Mouse (Mus musculus) testis, adult 2 months (tissue): ENCODE measurements around the gene Vmp1.

ENCODE experiments used
- CTCF ChIP-seq: fragments of 200-500 bp; IDR thresholded peaks from 2 replicates; pipeline ENCODE4 v1.5.1; 2012; ENCODE audit warnings: low read depth, mild to moderate bottlenecking, inconsistent platforms, low read length, moderate library complexity; ENCODE audit not compliant: control insufficient read depth, insufficient read depth, insufficient replicate concordance
- POLR2A ChIP-seq: fragments of 200-500 bp; IDR thresholded peaks from 2 replicates; pipeline ENCODE4 v1.6.1; 2012; ENCODE audit warnings: low read depth, mild to moderate bottlenecking, inconsistent platforms, low read length, moderate library complexity; ENCODE audit not compliant: control insufficient read depth

DNA sequence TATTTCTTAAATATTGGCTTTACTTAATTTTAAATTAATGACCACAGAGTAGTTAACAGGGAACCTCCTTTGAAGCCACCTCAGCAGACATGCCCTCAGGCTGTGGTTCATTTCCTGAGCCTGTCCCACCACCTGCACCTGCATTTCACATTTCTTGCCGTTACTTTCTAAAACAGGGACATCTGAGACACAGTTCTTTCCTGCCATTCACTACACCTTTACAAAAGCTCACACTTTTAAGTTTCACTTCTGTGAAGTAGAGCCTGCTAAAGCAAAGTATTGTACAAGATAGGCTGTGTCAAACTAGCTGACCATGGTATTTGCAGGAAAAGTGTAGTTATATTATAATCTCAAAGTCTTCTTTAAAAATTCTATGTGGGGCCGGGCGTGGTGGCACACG is 144.8 kb downstream of the Vmp1 start:
- TF ChIP-seq POLR2A (no peak), CTCF (no peak)
